Comparison of ENCODE assay signal across 8 mouse cellular contexts in genomic region chr8:108822841-108823266, GRCm38 (mm10).
DNase-seq lines count a peak whose midpoint lies in the region; ATAC-seq lines count a peak whose summit lies in the region.

No protein-coding gene starts in this region.

- 21% methylated on average over 15 of the region's 15 CpGs for WGBS in lung, embryonic 15.5 days

- H3K9me3 ChIP-seq in lung, embryonic 15.5 days = no peaks in the 10 kb centered on the region

- peaks cover 61% of the 10 kb centered on the region for H3K4me1 ChIP-seq in lung, embryonic 15.5 days

- H3K27me3 ChIP-seq in lung, embryonic 15.5 days = no peaks in the 10 kb centered on the region

- H3K4me2 ChIP-seq in lung, embryonic 15.5 days = peak overlapping the region; percentile 22; the same call in 1 of the 2 replicates

- H3K4me3 ChIP-seq in lung, embryonic 15.5 days = no peak overlapping the region

- no peak for ATAC-seq in lung, embryonic 15.5 days (ENCODE audit: borderline replicate concordance, extremely low read depth, low FRiP score, low TSS enrichment)
- no peak for ATAC-seq in cerebellum, adult (ENCODE audit: insufficient number of reproducible peaks, low FRiP score, low TSS enrichment)

- no peak overlapping the region for H3K9ac ChIP-seq in lung, embryonic 15.5 days

- H3K27ac ChIP-seq in lung, embryonic 15.5 days = 0 out of 2 replicates have a peak overlapping the region, but pooled peaks have one; percentile 27

- H3K36me3 ChIP-seq in lung, embryonic 15.5 days = no peaks in the 10 kb centered on the region

- DNase-seq in adrenal gland, adult (ENCODE audit: inconsistent age in 2 of 2, low spot score in 1 of 2) = peak; percentile 49 to 76
- no peak for DNase-seq in adrenal gland, postnatal 4 days (ENCODE audit: low spot score in 2 of 2)
- peak; percentile 57 for DNase-seq in testis, postnatal 10 days (ENCODE audit: low spot score)
- DNase-seq in testis, postnatal 14 days (ENCODE audit: low spot score) = no peak
- DNase-seq in urinary bladder, postnatal 10 days (ENCODE audit: low spot score) = peak; percentile 29
- DNase-seq in gastrocnemius, adult 18-20 months (ENCODE audit: low spot score) = no peak

Comparison
In these comparisons a context has a peak if more than half of its experiments do, and no peak if none do; other contexts are left out.
1. DNase-seq: peak in adrenal gland, adult (2 of 2), testis, postnatal 10 days (single experiment) and urinary bladder, postnatal 10 days (single experiment); none in adrenal gland, postnatal 4 days (0 of 2), testis, postnatal 14 days (single experiment) and gastrocnemius, adult 18-20 months (single experiment).